Mouse (Mus musculus) frontal cortex, postnatal 10 days (tissue): ENCODE results near the gene Rplp1.
A peak's percentile ranks its signal among the peaks of the same experiment; 100 is the strongest.

ENCODE experiments used
- DNase-seq, 2 experiments: peaks; one replicate each; pipeline ENCODE4 v3.0.0; 2022; ENCODE audit warnings: low spot score in 2 of 2, mixed read lengths in 1 of 2

Gene Rplp1

DNA sequence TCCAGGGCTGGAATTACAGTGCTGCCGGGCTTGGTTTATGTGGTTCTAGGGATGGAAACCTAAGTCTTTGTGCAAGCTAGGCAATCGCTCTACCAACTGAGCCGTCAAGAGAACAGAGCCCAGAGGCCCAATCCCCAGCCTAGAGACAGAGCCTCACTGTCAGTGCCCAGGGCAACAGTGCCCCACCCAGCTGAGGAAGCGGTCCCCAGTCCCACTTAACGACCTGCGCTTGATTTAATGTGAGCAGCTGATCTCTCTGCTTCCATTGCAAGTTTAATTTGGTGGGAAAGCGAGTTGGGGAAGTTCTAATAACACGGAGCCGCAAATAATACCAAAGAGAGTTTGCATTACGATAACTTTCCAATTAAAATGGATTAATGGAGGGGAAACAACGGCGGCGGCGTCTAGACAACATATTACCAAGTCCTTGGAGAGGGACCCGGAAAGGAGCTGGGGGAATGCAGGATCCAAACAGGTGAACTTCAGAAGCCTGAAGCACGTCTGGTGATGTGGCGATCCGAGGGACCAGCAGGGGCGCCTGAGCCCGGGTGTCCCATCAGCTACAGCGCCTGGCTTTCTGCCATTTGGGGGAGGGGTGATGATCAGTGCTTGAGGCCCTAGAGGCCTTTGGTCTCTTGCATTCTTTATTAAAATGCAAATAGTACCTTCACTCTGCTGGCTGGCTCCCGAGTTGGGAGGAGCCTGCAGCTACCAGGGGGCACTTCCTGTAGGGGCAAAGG, 36.8 kb downstream of the Rplp1 start:
- DNase-seq, result no peak

DNA sequence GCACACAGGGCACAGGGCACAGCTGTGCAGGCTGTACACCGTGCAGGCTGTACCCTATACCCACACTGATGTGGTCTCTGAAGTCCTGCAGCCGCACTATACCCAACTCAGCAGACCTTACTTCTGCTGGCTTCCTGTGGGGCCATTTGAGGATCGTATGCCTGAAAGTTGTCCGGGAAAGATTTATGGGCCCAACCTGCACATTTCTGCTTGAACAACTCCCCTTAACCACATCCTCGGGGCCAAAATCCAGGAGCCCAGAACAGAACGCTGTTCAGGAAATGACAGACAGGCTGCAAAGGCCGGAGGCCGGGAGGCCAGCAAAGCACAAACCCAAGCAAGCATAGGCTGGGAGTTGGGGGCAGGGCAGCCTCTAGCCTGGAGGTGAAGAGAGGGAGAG, 41.0 kb downstream of the Rplp1 start:
- DNase-seq, result no peak

DNA sequence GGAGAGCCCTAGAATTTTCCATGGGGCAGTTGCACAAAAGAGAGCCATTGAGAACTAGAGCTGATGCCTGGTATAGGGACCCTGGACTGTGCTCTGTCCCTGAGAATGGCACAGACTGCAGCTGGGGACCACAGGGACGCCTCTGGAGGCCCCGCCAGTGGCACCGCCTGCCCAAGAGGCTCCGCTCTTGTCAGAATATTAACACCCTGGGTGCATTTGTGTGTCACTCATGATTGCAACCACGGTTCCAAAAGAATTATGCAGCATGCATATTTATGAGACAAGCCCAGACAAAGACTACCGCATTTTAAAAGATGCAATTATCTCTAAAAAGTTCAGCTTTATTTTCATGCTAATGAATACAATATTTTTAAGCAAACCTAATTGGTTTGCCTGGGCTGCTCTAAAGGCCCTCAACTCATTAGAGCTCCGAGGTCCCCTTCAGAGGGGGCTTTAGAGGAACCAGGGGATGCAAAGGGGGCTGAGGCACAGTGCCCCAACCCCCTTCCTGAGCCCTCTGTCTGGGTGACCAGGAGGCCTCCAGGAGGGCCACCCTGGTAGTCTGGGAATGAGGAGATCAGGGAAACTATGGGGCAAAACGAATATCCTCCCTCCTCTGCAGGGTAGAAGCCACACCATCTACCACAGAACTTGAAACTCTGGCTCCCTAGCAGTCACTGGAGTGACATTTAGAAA, 41.9 kb downstream of the Rplp1 start:
- DNase-seq, result no peak

DNA sequence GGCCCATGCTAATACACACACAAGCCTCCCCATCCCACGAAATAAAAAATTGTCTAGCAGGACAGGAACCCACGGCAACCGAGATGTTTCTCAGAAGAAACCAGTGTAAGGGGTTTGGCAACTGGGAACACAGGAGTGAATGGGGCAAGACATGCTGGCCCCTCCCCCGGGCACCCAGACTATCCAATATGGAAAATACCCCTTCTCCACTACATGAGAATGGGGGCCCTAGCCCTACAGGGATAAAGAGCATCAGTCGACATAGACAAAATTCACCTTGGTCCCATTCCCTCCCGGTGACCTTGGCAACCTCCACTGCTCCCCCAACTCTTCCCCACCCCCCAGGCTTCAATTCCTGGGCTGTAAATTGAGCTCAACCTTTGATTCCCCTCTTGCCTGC, 42.5 kb downstream of the Rplp1 start:
- no peak for DNase-seq

DNA sequence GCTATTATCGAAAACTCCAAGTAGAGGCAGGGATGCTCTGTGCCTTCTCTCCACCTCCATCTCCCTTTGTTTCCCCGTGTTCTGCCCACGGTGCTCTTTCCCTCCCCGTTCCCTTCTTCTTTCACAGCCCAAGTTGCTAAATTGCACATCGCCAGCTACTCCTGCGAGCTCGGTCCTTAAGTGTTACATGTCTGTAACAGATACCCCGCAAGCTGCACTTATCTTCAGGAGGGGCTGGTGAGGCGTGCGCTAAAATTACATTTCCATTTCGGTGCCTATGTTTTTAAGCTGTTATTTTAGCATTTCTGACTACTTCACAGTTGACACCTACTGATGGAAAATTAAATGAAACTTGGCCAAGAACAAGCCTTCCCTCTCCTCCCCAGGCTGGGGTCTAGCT, 46.7 kb downstream of the Rplp1 start:
- peak in 1 of 2 experiments; percentile 62 for DNase-seq
